Mouse (Mus musculus) heart, postnatal 0 days (tissue): Measurements from ENCODE around the gene Gp9.

Source experiments
- CTCF ChIP-seq: IDR thresholded peaks from 2 replicates; pipeline ENCODE4 v1.5.1; 2016; ENCODE audit warnings: antibody characterized with exemption, control low read depth, low read depth
- EP300 ChIP-seq: IDR thresholded peaks from 2 replicates; pipeline ENCODE4 v1.6.1; 2016; ENCODE audit warnings: antibody characterized with exemption, low read depth

- no peak for TF ChIP-seq CTCF
- no peak for TF ChIP-seq EP300
Observed at GRCm38 (mm10) chr6:87808521-87808920, 30.6 kb downstream of the Gp9 start.
